Mouse (Mus musculus): ENCODE results near the gene Cacna2d3.

GRCm38 (mm10) chr14:29562704-29563103, 159.0 kb downstream of the Cacna2d3 start:
- TF ChIP-seq POLR2A (IDR thresholded peaks at IDR 0.05; ENCODE audit: insufficient read depth, low read depth, low read length): no peak
- no peak for TF ChIP-seq CTCF (IDR thresholded peaks at IDR 0.05; ENCODE audit: insufficient read depth, low read depth, low read length)

Measured in olfactory bulb, adult 2 months (tissue).